Mouse (Mus musculus): ENCODE results near the gene Clec16a. TPM values are rescaled to one million over a fixed set of nuclear protein-coding genes. Genes with fewer than 3 reads are reported as not detected.
A peak's percentile ranks its signal among the peaks of the same experiment; 100 is the strongest.

Gene Clec16a
- total RNA-seq, 2 experiments from 2014 or later: 11.5 to 12.6 TPM

- no peak for ATAC-seq (replicated peaks; ENCODE audit: poor library complexity)
Observed at GRCm38 (mm10) chr16:10668991-10669703, 124.0 kb downstream of the Clec16a start.

DNA sequence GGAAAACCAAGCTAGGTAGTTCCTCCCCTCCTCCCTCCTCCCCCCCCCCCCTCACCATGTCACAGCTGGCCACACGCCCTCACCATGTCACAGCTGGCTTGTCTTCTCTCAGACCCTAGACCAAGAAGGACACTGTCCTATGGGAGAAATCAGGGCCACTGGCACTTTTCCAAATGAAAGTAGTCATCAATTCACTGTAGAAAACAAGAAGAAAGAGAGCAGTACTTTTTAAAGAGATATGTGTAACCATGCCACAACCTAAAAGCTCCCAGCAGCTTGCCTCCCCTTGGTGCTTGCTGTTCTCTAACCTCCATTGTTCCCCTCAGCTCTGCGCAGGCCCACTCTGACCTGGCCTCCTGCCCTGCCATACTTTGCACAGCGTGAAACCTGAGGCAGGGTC, 124.8 kb downstream of the Clec16a start:
- no peak for ATAC-seq (replicated peaks; ENCODE audit: poor library complexity)

DNA sequence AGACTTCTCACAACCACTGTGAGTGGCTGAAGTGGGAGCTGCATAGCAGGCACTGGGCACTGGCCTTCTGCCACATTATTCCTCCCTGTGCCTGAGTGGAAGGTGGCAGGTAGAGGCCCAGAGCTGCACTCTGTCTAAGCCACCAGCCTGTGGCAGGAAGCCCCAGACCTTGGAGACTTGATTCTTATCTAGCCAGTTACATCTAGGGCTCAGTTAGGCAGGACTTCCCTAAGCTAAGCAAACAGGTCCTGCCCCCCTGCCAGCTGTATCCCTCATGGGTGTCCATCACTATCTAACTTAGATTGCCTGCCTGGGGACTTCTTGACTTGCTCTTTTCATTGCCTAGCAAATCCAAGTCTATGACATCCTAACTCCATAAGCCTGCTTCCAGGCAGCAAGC, 127.4 kb downstream of the Clec16a start:
- ATAC-seq (replicated peaks; ENCODE audit: poor library complexity): peak; percentile 30; the same call in 1 of the 2 replicates

- no peak for ATAC-seq (replicated peaks; ENCODE audit: poor library complexity)
Observed at GRCm38 (mm10) chr16:10674020-10674419, 128.9 kb downstream of the Clec16a start.

GRCm38 (mm10) chr16:10674957-10675356, 129.8 kb downstream of the Clec16a start:
- ATAC-seq (replicated peaks; ENCODE audit: poor library complexity): no peak

DNA sequence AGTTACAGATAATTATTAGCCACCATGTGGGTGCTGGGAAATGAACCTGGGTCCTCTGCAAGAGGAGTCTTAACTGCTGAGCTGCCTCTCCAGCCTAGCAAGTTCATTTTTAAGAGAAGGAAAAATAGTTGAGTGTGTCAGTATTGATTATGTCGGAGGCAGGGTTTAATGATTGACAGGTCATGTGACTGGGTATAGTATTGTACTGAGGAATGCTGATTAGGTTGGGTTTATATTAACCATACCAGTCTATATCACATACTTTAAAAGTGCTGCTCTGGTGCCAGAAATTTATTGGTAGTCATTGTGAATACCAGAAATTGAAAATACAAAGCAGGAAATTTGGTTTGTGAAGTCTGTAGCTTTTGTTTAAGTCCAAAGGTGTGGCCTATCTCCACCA, 130.5 kb downstream of the Clec16a start:
- ATAC-seq (replicated peaks; ENCODE audit: poor library complexity): no peak

GRCm38 (mm10) chr16:10676461-10677066, 131.4 kb downstream of the Clec16a start:
- peak; percentile 99 for ATAC-seq (replicated peaks; ENCODE audit: poor library complexity)

- no peak for ATAC-seq (replicated peaks; ENCODE audit: poor library complexity)
Observed at GRCm38 (mm10) chr16:10682521-10682920, 137.4 kb downstream of the Clec16a start.

GRCm38 (mm10) chr16:10683193-10684000, 138.3 kb downstream of the Clec16a start:
- no peak for ATAC-seq (replicated peaks; ENCODE audit: poor library complexity)

- peak; percentile 72 for ATAC-seq (replicated peaks; ENCODE audit: poor library complexity)
Observed at GRCm38 (mm10) chr16:10689748-10690318, 144.7 kb downstream of the Clec16a start.

DNA sequence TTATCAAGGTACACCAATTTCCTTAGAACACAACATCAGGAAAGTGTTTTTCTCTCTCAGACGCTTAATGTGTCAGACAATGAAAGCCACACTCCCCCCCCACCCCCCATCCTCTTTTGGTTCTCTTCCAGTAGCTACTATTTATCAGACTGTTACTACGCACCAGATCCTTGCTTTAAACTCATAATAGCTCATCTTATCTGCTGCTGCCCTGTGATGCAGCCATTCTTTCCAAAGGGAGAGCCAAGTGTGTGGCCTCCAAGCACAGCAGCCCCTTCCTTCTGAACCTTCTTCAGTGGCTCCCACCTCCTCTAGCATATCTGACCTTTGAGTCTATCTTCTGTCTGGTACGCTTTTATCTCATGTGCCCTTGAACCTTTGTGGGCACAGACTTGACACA, 145.3 kb downstream of the Clec16a start:
- ATAC-seq (replicated peaks; ENCODE audit: poor library complexity): peak; percentile 59

GRCm38 (mm10) chr16:10691705-10692104, 146.6 kb downstream of the Clec16a start:
- no peak for ATAC-seq (replicated peaks; ENCODE audit: poor library complexity)

DNA sequence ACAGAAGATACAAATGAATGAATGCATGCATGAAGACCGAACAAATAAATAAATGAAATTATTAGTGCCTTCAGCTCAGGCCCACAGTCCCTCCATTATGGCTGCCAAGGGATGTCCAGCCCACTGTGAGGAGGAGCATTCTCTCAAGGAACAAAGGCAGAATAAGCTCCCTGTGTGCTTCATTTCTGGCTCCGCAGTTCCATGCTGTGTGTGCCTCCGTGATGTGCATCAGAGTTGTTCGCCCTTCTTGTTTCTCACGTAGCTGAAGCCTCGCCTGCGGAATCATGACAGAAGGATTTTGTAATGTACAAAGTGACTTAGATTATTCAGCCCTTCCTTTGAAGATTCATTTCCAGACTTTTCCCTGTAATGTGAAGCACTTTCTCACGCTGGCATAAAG, 147.7 kb downstream of the Clec16a start:
- no peak for ATAC-seq (replicated peaks; ENCODE audit: poor library complexity)

GRCm38 (mm10) chr16:10693424-10693823, 148.3 kb downstream of the Clec16a start:
- ATAC-seq (replicated peaks; ENCODE audit: poor library complexity): no peak

- ATAC-seq (replicated peaks; ENCODE audit: poor library complexity): 0 out of 2 replicates have a peak, but pooled peaks have one; percentile 6
Observed at GRCm38 (mm10) chr16:10694414-10694851, 149.3 kb downstream of the Clec16a start.

- ATAC-seq (replicated peaks; ENCODE audit: poor library complexity): no peak
Observed at GRCm38 (mm10) chr16:10697861-10698659, 152.9 kb downstream of the Clec16a start.

DNA sequence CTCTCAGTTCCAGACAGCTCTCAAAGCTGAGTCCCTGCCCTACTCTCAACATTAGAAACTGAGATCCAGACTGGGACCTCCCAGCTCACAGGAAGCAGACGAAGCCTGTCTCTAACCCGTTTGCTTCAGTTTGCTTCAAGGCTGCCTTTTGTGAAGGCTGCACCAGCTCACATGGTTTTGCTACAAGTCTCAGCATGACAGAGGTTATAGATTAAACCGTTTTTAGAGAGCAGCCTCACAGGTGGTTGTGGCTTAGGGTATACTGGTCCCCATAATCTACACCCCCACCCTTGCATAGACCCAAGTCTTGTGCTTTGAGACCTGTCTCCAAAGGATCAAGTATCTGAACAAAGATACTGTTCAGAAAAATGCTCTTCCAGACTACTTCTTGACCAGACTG, 154.2 kb downstream of the Clec16a start:
- no peak for ATAC-seq (replicated peaks; ENCODE audit: poor library complexity)

- no peak for ATAC-seq (replicated peaks; ENCODE audit: poor library complexity)
Observed at GRCm38 (mm10) chr16:10700160-10700559, 155.0 kb downstream of the Clec16a start.

GRCm38 (mm10) chr16:10702399-10702798, 157.3 kb downstream of the Clec16a start:
- no peak for ATAC-seq (replicated peaks; ENCODE audit: poor library complexity)

DNA sequence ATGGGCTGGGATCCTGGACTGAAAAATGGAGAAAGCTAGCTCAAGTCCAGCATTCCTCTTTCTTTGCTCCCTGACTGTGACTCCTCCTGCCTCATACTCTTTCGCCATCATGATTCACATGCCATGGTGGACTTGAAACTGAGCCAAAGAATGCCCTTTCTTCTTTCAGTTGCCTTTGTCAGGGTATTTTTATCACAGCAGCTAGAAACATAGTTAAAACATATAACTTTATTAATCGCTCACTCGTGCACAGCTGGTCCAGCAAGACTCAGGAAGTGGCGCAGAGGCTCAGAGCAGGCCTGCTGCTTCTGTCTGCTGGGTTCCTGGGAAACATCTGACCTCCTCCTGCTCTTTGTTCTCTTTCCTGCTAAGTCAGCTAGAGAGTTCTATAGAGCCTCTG, 158.8 kb downstream of the Clec16a start:
- ATAC-seq (replicated peaks; ENCODE audit: poor library complexity): no peak
